Mouse (Mus musculus) heart, adult 2 months (tissue): ENCODE results near the gene Fam155a.

Experiments
- CTCF ChIP-seq: fragments of 200-600 bp; IDR thresholded peaks from 2 replicates; pipeline ENCODE4 v1.8.1; 2022; ENCODE audit warnings: antibody characterized with exemption, mild to moderate bottlenecking, moderate library complexity
- POLR2A ChIP-seq: fragments of 200-500 bp; IDR thresholded peaks from 2 replicates; pipeline ENCODE4 v1.6.1; 2011; ENCODE audit warnings: mild to moderate bottlenecking, low read depth, low read length, control low read depth; ENCODE audit not compliant: insufficient read depth

DNA sequence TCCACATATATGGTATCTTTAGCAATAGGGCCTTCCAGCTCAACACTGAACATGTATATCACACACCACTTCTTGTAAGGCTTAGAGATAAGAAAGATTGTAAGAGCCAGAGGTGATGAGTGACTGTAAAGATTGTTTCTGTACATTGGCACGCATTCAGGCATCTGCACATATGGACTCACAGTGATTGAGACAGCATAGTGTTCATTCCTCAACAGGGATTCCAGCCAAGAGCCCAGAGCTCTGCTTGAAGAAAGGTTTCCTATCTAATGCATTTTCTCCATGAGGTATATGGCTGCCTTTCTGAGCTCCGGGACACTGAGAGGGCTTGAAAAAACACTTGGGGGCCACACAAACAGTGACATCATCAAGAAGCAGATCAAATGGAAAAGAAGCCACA lies 438.2 kb downstream of the Fam155a start:
- TF ChIP-seq POLR2A, result no peak
- TF ChIP-seq CTCF, result no peak
